Mouse (Mus musculus) lung, embryonic 15.5 days (tissue): Measurements from ENCODE around the gene Grhpr. TPM values are rescaled to one million over a fixed set of nuclear protein-coding genes. Genes with fewer than 3 reads are reported as not detected.

Experiments
- ATAC-seq: fragments of 200-750 bp; cut with Nextera tagmentation; 2 replicates; pipeline ENCODE4 v1.8.0; 2017; ENCODE audit warnings: moderate number of reproducible peaks, borderline replicate concordance; ENCODE audit not compliant: low FRiP score, low TSS enrichment; ENCODE audit errors: extremely low read depth
- H3K27ac ChIP-seq: fragments of 300-500 bp; sonication (generic); 2 replicates; pipeline ENCODE4 v1.5.1; 2015; ENCODE audit warnings: moderate library complexity, mild to moderate bottlenecking, inconsistent platforms
- H3K27me3 ChIP-seq: fragments of 300-500 bp; sonication (generic); 2 replicates; pipeline ENCODE4 v1.6.1; 2015; ENCODE audit warnings: inconsistent platforms
- H3K36me3 ChIP-seq: fragments of 300-500 bp; sonication (generic); 2 replicates; pipeline ENCODE4 v1.6.1; 2015; ENCODE audit warnings: inconsistent platforms
- H3K4me1 ChIP-seq: fragments of 300-500 bp; sonication (generic); 2 replicates; pipeline ENCODE4 v1.6.1; 2015; ENCODE audit warnings: inconsistent platforms
- H3K4me2 ChIP-seq: fragments of 300-500 bp; sonication (generic); 2 replicates; pipeline ENCODE4 v1.6.1; 2015; ENCODE audit warnings: inconsistent platforms, mild to moderate bottlenecking, moderate library complexity
- H3K4me3 ChIP-seq: fragments of 300-500 bp; sonication (generic); 2 replicates; pipeline ENCODE4 v1.5.1; 2015; ENCODE audit warnings: mild to moderate bottlenecking, inconsistent platforms
- H3K9ac ChIP-seq: fragments of 300-500 bp; sonication (generic); 2 replicates; pipeline ENCODE4 v1.6.1; 2015; ENCODE audit warnings: inconsistent platforms
- H3K9me3 ChIP-seq: fragments of 300-500 bp; sonication (generic); 2 replicates; pipeline ENCODE4 v1.6.1; 2016; ENCODE audit warnings: inconsistent platforms
- WGBS: fragments of 180-500 bp; shearing (Covaris S2); methylation state at CpG from one replicate; pipeline ENCODE4 v1.1.7; 2015; 5-methylcytosine and 5-hydroxymethylcytosine counted together
- polyA plus RNA-seq: library from polyadenylated mRNA; unstranded; fragments of >200 nt; fragmentation: Nextera tagmentation; extraction: Ambion mirVana; gene quantifications from 2 replicates; pipeline ENCODE4 v1.2.1, GENCODE M21; 2015

The Grhpr gene
- polyA plus RNA-seq, 1 experiment from 2014 or later = 56.9 TPM

DNA sequence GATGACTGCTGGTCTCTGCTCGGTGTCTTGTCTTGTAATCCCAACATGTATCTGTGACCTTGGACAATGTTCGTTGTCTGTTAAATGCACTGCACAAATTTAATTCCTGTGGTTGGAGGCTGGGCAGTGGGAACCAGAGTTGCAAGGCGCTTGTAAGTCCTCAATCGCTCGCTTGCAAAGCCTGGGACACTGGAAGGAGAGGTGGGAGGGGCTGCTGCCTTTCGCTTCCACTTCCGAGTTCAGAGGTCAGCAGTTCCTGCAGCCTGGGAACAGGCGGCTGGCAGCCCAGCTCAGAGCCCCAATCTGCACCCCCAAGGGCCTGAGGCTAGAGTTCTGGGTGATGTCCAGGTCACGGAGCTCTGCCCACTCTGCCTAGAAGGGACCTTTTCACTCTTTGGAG lies 28.2 kb upstream of the Grhpr start:
- ATAC-seq = no peak
- Histone ChIP-seq H3K27ac (no peak overlapping the region), H3K4me1 (no peaks in the 10 kb centered on the region), H3K36me3 (no peaks in the 10 kb centered on the region), H3K9me3 (no peaks in the 10 kb centered on the region), H3K9ac (no peak overlapping the region), H3K4me3 (no peak overlapping the region), H3K4me2 (no peak overlapping the region), H3K27me3 (no peaks in the 10 kb centered on the region)
- WGBS = 60% methylated on average over 9 of the region's 9 CpGs

- Histone ChIP-seq H3K36me3 (no peaks in the 10 kb centered on the region), H3K9me3 (no peaks in the 10 kb centered on the region), H3K4me3 (no peak overlapping the region), H3K9ac (no peak overlapping the region), H3K27ac (no peak overlapping the region), H3K4me2 (no peak overlapping the region), H3K4me1 (no peaks in the 10 kb centered on the region), H3K27me3 (no peaks in the 10 kb centered on the region)
- no peak for ATAC-seq
- 77% methylated on average over 9 of the region's 9 CpGs for whole genome bisulfite sequencing
These were observed 22.4 kb upstream of the Grhpr start for GRCm38 (mm10) chr4:44958776-44959175.

DNA sequence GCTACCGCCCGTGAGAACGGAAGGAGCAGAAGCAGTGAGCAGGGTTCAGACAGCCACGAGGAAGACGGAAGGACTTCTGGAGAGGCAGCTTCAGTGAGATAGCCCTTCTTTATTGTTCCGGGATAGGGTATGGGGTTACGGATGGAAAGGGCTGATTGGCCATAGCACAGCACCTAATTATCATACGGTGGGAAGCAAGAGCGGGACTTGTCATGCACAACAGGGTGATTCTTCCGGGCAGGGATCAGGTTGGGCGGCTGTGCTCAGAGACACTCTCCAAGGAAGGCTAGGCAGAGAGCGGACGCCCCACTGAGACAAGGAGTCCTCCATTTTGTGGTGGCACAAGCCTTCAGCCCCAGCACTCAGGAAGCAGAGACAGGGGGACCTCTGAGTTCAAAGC lies 22.0 kb upstream of the Grhpr start:
- no peak overlapping the region for H3K4me2 ChIP-seq
- H3K36me3 ChIP-seq = no peaks in the 10 kb centered on the region
- H3K9me3 ChIP-seq = no peaks in the 10 kb centered on the region
- H3K4me3 ChIP-seq = no peak overlapping the region
- H3K9ac ChIP-seq = no peak overlapping the region
- no peak overlapping the region for H3K27ac ChIP-seq
- no peaks in the 10 kb centered on the region for H3K4me1 ChIP-seq
- ATAC-seq = no peak
- 87% methylated on average over 13 of the region's 13 CpGs for WGBS
- H3K27me3 ChIP-seq = no peaks in the 10 kb centered on the region

GRCm38 (mm10) chr4:44963156-44963555 lies 18.0 kb upstream of the Grhpr start:
- H3K36me3 ChIP-seq = no peaks in the 10 kb centered on the region
- no peaks in the 10 kb centered on the region for H3K27me3 ChIP-seq
- no peak overlapping the region for H3K9ac ChIP-seq
- ATAC-seq = no peak
- H3K4me1 ChIP-seq = no peaks in the 10 kb centered on the region
- H3K9me3 ChIP-seq = no peaks in the 10 kb centered on the region
- H3K4me2 ChIP-seq = no peak overlapping the region
- no peak overlapping the region for H3K4me3 ChIP-seq
- H3K27ac ChIP-seq = no peak overlapping the region
- 60% methylated on average over 11 of the region's 11 CpGs for WGBS

DNA sequence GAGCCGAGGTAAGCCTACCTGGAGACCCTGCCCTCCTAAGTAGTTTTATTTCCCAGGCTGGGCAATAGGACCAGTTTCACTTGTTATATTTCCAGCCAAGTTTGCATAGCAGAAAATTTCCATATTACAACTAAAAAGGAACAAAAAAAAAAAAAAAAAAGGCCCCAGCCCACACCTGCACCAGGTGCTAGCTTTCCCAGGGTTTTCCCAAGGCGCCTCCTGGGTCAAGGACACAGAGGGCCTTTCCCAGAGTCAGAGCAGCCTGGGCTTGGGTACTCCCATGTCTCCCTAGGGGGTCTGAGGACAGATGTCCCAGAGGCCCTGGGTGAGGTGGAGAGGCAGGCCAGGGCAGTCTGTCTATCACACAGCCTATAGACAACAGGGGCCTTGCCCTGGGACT lies 16.0 kb upstream of the Grhpr start:
- 61% methylated on average over 2 of the region's 2 CpGs for WGBS
- H3K4me3 ChIP-seq = no peak overlapping the region
- H3K27ac ChIP-seq = no peak overlapping the region
- no peak overlapping the region for H3K4me2 ChIP-seq
- ATAC-seq = no peak
- H3K4me1 ChIP-seq = no peaks in the 10 kb centered on the region
- no peaks in the 10 kb centered on the region for H3K9me3 ChIP-seq
- H3K36me3 ChIP-seq = no peaks in the 10 kb centered on the region
- no peak overlapping the region for H3K9ac ChIP-seq
- no peaks in the 10 kb centered on the region for H3K27me3 ChIP-seq

DNA sequence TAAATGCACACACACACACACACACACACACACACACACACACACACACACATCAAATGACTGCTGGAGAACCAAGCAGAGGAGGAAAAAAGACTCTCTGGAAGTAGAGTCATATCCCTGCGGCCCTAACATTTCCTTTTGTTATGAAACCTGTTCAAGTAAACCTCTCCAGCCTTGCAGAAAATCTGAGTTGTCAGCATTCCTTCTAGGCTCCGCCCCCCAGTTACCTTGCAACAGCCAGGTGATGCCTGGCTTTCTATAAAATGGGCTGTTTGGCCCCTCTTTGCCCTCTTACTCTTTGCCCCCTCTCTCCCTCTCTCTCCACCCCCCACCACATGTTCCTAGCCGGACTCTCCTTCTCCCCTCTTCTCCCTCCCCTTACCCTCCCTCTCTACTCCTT lies 15.5 kb upstream of the Grhpr start:
- WGBS = 80% methylated on average over 3 of the region's 3 CpGs
- no peak overlapping the region for H3K4me3 ChIP-seq
- H3K4me1 ChIP-seq = no peaks in the 10 kb centered on the region
- no peak overlapping the region for H3K9ac ChIP-seq
- H3K27ac ChIP-seq = no peak overlapping the region
- no peak for ATAC-seq
- no peaks in the 10 kb centered on the region for H3K27me3 ChIP-seq
- no peak overlapping the region for H3K4me2 ChIP-seq
- H3K9me3 ChIP-seq = no peaks in the 10 kb centered on the region
- H3K36me3 ChIP-seq = no peaks in the 10 kb centered on the region

DNA sequence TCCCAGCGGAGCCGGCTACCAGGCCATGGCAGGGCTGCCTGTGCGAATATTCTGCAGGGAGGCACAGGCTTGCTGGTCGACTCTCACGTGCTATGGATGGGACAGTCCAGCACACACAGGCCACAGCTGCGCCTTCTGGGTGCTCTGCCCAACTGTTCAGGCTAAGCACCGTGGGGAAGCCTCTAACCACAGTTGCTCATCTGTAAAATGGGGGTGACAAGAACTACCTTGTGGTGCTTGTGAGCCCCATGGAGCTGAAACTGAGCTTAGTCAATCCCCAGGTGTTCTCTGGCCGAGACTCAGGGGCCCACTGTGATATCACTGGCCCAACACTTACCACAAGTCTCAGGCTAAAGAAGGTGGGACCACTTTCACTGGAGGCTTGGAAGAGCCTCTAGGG lies 13.8 kb upstream of the Grhpr start:
- Histone ChIP-seq H3K27me3 (no peaks in the 10 kb centered on the region), H3K4me1 (no peaks in the 10 kb centered on the region), H3K9me3 (no peaks in the 10 kb centered on the region), H3K36me3 (no peaks in the 10 kb centered on the region), H3K27ac (no peak overlapping the region), H3K4me3 (no peak overlapping the region), H3K9ac (no peak overlapping the region), H3K4me2 (no peak overlapping the region)
- WGBS = 83% methylated on average over 8 of the region's 8 CpGs
- ATAC-seq = no peak

DNA sequence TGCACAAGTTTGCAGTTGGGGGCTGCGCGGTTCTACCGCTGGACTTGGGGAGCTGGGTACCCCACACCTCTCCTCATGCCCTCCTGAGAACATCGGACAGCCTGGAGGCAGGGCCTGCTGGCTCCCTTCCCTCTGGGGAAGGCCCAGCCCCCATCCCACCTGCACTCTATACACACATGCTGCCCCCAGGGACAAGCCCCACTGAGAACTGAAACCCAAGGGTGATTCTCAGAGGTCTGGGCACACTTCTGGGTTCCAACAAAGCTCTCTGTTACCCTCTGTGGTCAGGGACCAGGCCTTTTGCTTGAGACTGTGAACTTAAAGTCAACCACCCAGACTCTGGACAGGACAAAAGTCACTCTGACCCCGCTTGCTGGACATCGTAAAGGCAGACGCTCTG lies 11.1 kb upstream of the Grhpr start:
- 91% methylated on average over 7 of the region's 7 CpGs for WGBS
- Histone ChIP-seq H3K4me2 (no peak overlapping the region), H3K36me3 (no peaks in the 10 kb centered on the region), H3K9ac (no peak overlapping the region), H3K27me3 (no peaks in the 10 kb centered on the region), H3K4me3 (no peak overlapping the region), H3K27ac (no peak overlapping the region), H3K9me3 (no peaks in the 10 kb centered on the region), H3K4me1 (peaks cover 6% of the 10 kb centered on the region; the same call in 1 of the 2 replicates)
- no peak for ATAC-seq

- no peak for ATAC-seq
- 19% methylated on average over 10 of the region's 10 CpGs for WGBS
- H3K27ac ChIP-seq = no peak overlapping the region
- H3K27me3 ChIP-seq = no peaks in the 10 kb centered on the region
- no peak overlapping the region for H3K4me3 ChIP-seq
- no peaks in the 10 kb centered on the region for H3K9me3 ChIP-seq
- H3K36me3 ChIP-seq = no peaks in the 10 kb centered on the region
- H3K9ac ChIP-seq = no peak overlapping the region
- no peak overlapping the region for H3K4me2 ChIP-seq
- peaks cover 6% of the 10 kb centered on the region; the same call in 1 of the 2 replicates for H3K4me1 ChIP-seq
These were observed 10.5 kb upstream of the Grhpr start for GRCm38 (mm10) chr4:44970612-44971110.

DNA sequence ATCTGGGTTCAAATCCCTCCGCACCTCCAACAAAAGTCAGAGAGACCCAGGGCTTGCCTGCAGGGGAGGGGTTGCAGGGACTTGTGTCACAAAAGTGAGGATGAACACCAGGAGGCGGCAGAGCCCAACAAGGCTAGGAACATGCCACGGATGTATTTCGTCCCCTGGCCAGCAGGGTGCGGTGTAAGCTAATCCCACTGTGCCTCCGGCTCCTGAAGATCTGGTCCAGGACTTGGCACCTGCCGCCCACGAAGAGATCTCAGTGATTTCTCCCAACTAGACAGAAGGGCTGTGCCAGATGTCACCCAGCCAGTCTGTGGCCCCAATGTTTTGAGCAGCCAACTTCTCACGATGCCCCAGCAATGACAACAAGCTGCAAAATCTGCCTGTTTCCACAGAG lies 7.7 kb upstream of the Grhpr start:
- peak overlapping the region; percentile 49 for H3K4me2 ChIP-seq
- no peak overlapping the region for H3K27ac ChIP-seq
- no peaks in the 10 kb centered on the region for H3K27me3 ChIP-seq
- peak; percentile 58; the same call in 1 of the 2 replicates for ATAC-seq
- H3K4me3 ChIP-seq = peak overlapping the region; percentile 12; the same call in 1 of the 2 replicates
- WGBS = 13% methylated on average over 9 of the region's 9 CpGs
- H3K4me1 ChIP-seq = peaks cover 6% of the 10 kb centered on the region; the same call in 1 of the 2 replicates
- H3K9me3 ChIP-seq = no peaks in the 10 kb centered on the region
- H3K9ac ChIP-seq = no peak overlapping the region
- no peaks in the 10 kb centered on the region for H3K36me3 ChIP-seq

- Histone ChIP-seq H3K4me2 (peak overlapping the region; percentile 49), H3K9me3 (no peaks in the 10 kb centered on the region), H3K4me1 (peaks cover 6% of the 10 kb centered on the region; the same call in 1 of the 2 replicates), H3K27ac (no peak overlapping the region), H3K9ac (no peak overlapping the region), H3K36me3 (no peaks in the 10 kb centered on the region), H3K27me3 (no peaks in the 10 kb centered on the region), H3K4me3 (peak overlapping the region; percentile 12; the same call in 1 of the 2 replicates)
- ATAC-seq = peak; percentile 44
- 28% methylated on average over 14 of the region's 14 CpGs for WGBS
These were observed 7.3 kb upstream of the Grhpr start for GRCm38 (mm10) chr4:44973871-44974270.

GRCm38 (mm10) chr4:44974331-44974730 lies 6.9 kb upstream of the Grhpr start:
- WGBS = 66% methylated on average over 8 of the region's 8 CpGs
- Histone ChIP-seq H3K27ac (no peak overlapping the region), H3K9me3 (no peaks in the 10 kb centered on the region), H3K27me3 (no peaks in the 10 kb centered on the region), H3K36me3 (no peaks in the 10 kb centered on the region), H3K9ac (no peak overlapping the region), H3K4me1 (peaks cover 6% of the 10 kb centered on the region; the same call in 1 of the 2 replicates), H3K4me2 (no peak overlapping the region), H3K4me3 (no peak overlapping the region)
- ATAC-seq = no peak
